Mouse (Mus musculus): ENCODE results near the gene Tle2. TPM values are rescaled to one million over a fixed set of nuclear protein-coding genes. Genes with fewer than 3 reads are reported as not detected.

Tle2 gene
- total and polyA plus RNA-seq, 3 experiments, result 0.45 to 3.6 (median 1.5) TPM

DNA sequence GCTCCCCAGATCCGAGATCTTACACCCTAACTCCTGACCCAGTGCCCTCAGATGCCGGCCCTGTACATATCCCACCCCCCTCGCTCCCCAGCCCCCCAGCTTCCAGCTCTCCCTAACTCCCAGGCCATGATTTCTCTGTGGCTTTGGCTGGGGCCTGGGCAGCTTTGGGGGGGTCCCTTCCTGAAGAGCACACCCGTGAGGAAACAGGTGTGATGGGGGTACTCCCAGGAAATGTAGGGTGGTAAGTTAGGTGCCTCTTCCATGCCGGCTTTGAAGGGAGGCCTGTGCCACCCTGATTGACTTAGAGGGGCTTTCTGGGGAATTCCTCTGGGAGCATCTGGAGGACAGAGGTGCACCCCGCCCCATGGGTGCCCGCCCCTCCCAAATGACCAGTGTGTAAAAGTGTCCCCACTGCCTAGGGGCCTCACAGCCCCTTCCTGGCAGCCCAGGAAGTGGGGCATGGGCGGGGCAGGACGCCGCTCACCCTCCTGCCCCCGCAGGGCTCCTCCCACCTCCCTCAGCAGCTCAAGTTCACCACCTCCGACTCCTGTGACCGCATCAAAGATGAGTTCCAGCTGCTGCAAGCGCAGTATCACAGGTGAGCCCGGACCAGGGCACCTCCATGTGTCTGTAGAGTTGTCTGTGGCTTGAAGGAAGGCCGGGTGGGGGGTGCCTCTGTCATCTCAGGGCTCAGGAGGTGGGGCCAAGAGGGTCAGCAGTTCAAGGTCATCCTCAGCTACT lies 13.5 kb upstream of the Tle2 start:
- peaks cover 4% of the 10 kb centered on the region; the same call in 1 of the 2 replicates for H3K9me3 ChIP-seq (replicated peaks)
- peak overlapping the region; percentile 90 for H3K4me3 ChIP-seq (ENCODE audit: low read depth, low read length)
- H3K4me1 ChIP-seq (ENCODE audit: insufficient read depth, low read depth, low read length), result peaks cover 62% of the 10 kb centered on the region
- TF ChIP-seq GATA2 (IDR thresholded peaks at IDR 0.05; ENCODE audit: borderline replicate concordance, low read depth, low read length) (no peak), TAL1 (conservative IDR thresholded peaks at IDR 0.05; ENCODE audit: low read depth, low read length) (no peak), POLR2AphosphoS5 (IDR thresholded peaks at IDR 0.05; ENCODE audit: insufficient replicate concordance, low read depth, low read length) (no peak), CTCF (IDR thresholded peaks at IDR 0.05; ENCODE audit: low read depth, low read length) (no peak), GATA1 (IDR thresholded peaks at IDR 0.05; ENCODE audit: borderline replicate concordance, low read length) (no peak)
- peaks cover 51% of the 10 kb centered on the region for H3K36me3 ChIP-seq (replicated peaks)
- no peaks in the 10 kb centered on the region for H3K27me3 ChIP-seq (ENCODE audit: insufficient read depth, low read length)
- ATAC-seq (ENCODE audit: extremely low read depth, insufficient number of reproducible peaks, low FRiP score, poor library complexity, severe bottlenecking) (peak; percentile 25; the same call in 1 of the 2 replicates), DNase-seq (ENCODE audit: low spot score) (peak; percentile 81)

DNA sequence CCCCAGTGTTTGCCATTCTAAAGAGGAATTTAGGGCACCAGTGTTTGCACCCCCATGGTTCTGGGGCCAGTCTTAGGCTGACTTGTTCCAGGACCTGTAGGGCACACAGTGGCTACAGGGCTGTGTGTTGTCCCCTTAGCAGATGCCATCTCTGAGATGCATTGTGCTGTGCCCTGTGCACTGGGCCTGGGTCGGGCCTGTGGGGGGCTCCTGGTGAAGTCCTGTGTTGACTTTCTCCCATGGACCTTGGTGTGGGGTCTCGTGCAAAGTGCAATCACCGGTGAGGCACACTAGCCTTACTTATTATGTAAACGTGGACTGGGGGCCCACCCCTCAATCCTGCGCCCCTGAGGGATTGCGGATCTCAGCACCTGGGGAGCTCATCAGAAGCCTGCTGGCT lies 11.9 kb upstream of the Tle2 start:
- peaks cover 62% of the 10 kb centered on the region for H3K4me1 ChIP-seq (ENCODE audit: insufficient read depth, low read depth, low read length)
- peak overlapping the region; percentile 37; the same call in 1 of the 2 replicates for H3K4me3 ChIP-seq (ENCODE audit: low read depth, low read length)
- H3K36me3 ChIP-seq (replicated peaks), result peaks cover 66% of the 10 kb centered on the region

GRCm38 (mm10) chr10:81563481-81563880 lies 10.9 kb upstream of the Tle2 start:
- H3K36me3 ChIP-seq (replicated peaks), result peaks cover 70% of the 10 kb centered on the region
- peaks cover 69% of the 10 kb centered on the region for H3K4me1 ChIP-seq (ENCODE audit: insufficient read depth, low read depth, low read length)
- H3K27me3 ChIP-seq (ENCODE audit: insufficient read depth, low read length), result no peaks in the 10 kb centered on the region
- H3K4me3 ChIP-seq (ENCODE audit: low read depth, low read length), result no peak overlapping the region
- no peak for ATAC-seq (ENCODE audit: extremely low read depth, insufficient number of reproducible peaks, low FRiP score, poor library complexity, severe bottlenecking)
- TF ChIP-seq TAL1 (conservative IDR thresholded peaks at IDR 0.05; ENCODE audit: low read depth, low read length) (no peak), GATA1 (IDR thresholded peaks at IDR 0.05; ENCODE audit: borderline replicate concordance, low read length) (no peak), CTCF (IDR thresholded peaks at IDR 0.05; ENCODE audit: low read depth, low read length) (no peak), GATA2 (IDR thresholded peaks at IDR 0.05; ENCODE audit: borderline replicate concordance, low read depth, low read length) (no peak)
- H3K9me3 ChIP-seq (replicated peaks), result no peaks in the 10 kb centered on the region
- no peak for DNase-seq (ENCODE audit: low spot score)

More for the DNA sequence above, 11.9 kb upstream of the Tle2 start:
- no peak for TF ChIP-seq TAL1 (conservative IDR thresholded peaks at IDR 0.05; ENCODE audit: low read depth, low read length)
- no peak for TF ChIP-seq GATA1 (IDR thresholded peaks at IDR 0.05; ENCODE audit: borderline replicate concordance, low read length)
- TF ChIP-seq GATA2 (IDR thresholded peaks at IDR 0.05; ENCODE audit: borderline replicate concordance, low read depth, low read length), result no peak
- TF ChIP-seq CTCF (IDR thresholded peaks at IDR 0.05; ENCODE audit: low read depth, low read length), result no peak
- no peak for TF ChIP-seq POLR2AphosphoS5 (IDR thresholded peaks at IDR 0.05; ENCODE audit: insufficient replicate concordance, low read depth, low read length)
- Histone ChIP-seq H3K9me3 (replicated peaks) (no peaks in the 10 kb centered on the region), H3K27me3 (ENCODE audit: insufficient read depth, low read length) (no peaks in the 10 kb centered on the region)
- no peak for ATAC-seq (ENCODE audit: extremely low read depth, insufficient number of reproducible peaks, low FRiP score, poor library complexity, severe bottlenecking)
- no peak for DNase-seq (ENCODE audit: low spot score)

DNA sequence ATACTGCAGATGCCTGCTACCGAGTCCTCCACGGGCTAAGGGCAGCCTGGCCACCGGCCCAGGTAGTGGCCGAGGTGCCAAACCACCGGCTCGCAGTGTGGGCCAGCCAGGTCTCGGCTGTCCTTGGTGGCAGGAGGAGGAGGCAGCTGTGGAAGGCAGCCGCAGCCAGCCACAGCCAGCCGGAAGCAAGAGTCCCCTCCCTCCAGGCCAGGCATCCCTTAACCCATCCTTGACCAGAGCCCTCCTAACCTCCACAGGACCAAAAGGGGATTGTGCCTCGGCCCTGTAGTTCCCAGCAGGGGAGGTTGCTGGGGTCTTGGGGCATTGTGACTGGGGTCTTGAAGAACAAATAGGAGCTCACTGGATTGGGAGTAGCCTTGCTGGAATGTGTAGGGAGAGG lies 10.1 kb upstream of the Tle2 start:
- no peak for ATAC-seq (ENCODE audit: extremely low read depth, insufficient number of reproducible peaks, low FRiP score, poor library complexity, severe bottlenecking)
- H3K4me1 ChIP-seq (ENCODE audit: insufficient read depth, low read depth, low read length), result peaks cover 69% of the 10 kb centered on the region
- peak overlapping the region; percentile 50; the same call in 1 of the 2 replicates for H3K4me3 ChIP-seq (ENCODE audit: low read depth, low read length)

GRCm38 (mm10) chr10:81564734-81565133 lies 9.6 kb upstream of the Tle2 start:
- Histone ChIP-seq H3K9me3 (replicated peaks) (no peaks in the 10 kb centered on the region), H3K4me3 (ENCODE audit: low read depth, low read length) (no peak overlapping the region), H3K36me3 (replicated peaks) (peaks cover 70% of the 10 kb centered on the region), H3K4me1 (ENCODE audit: insufficient read depth, low read depth, low read length) (peaks cover 75% of the 10 kb centered on the region), H3K27me3 (ENCODE audit: insufficient read depth, low read length) (peaks cover 3% of the 10 kb centered on the region; the same call in 1 of the 2 replicates)
- no peak for ATAC-seq (ENCODE audit: extremely low read depth, insufficient number of reproducible peaks, low FRiP score, poor library complexity, severe bottlenecking)
- peak; percentile 51 for DNase-seq (ENCODE audit: low spot score)
- no peak for TF ChIP-seq GATA1 (IDR thresholded peaks at IDR 0.05; ENCODE audit: borderline replicate concordance, low read length)
- no peak for TF ChIP-seq TAL1 (conservative IDR thresholded peaks at IDR 0.05; ENCODE audit: low read depth, low read length)
- TF ChIP-seq CTCF (IDR thresholded peaks at IDR 0.05; ENCODE audit: low read depth, low read length), result peak; percentile 47; the same call in 1 of the 2 replicates

More for the DNA sequence above, 10.1 kb upstream of the Tle2 start:
- no peak for TF ChIP-seq CTCF (IDR thresholded peaks at IDR 0.05; ENCODE audit: low read depth, low read length)
- no peak for TF ChIP-seq GATA2 (IDR thresholded peaks at IDR 0.05; ENCODE audit: borderline replicate concordance, low read depth, low read length)
- no peak for TF ChIP-seq GATA1 (IDR thresholded peaks at IDR 0.05; ENCODE audit: borderline replicate concordance, low read length)
- no peak for TF ChIP-seq TAL1 (conservative IDR thresholded peaks at IDR 0.05; ENCODE audit: low read depth, low read length)
- no peak for TF ChIP-seq POLR2AphosphoS5 (IDR thresholded peaks at IDR 0.05; ENCODE audit: insufficient replicate concordance, low read depth, low read length)
- Histone ChIP-seq H3K27me3 (ENCODE audit: insufficient read depth, low read length) (no peaks in the 10 kb centered on the region), H3K9me3 (replicated peaks) (no peaks in the 10 kb centered on the region), H3K36me3 (replicated peaks) (peaks cover 70% of the 10 kb centered on the region)
- no peak for DNase-seq (ENCODE audit: low spot score)

- Histone ChIP-seq H3K27me3 (ENCODE audit: insufficient read depth, low read length) (peaks cover 5% of the 10 kb centered on the region; the same call in 1 of the 2 replicates), H3K36me3 (replicated peaks) (peaks cover 70% of the 10 kb centered on the region), H3K4me1 (ENCODE audit: insufficient read depth, low read depth, low read length) (peaks cover 78% of the 10 kb centered on the region), H3K9me3 (replicated peaks) (no peaks in the 10 kb centered on the region), H3K4me3 (ENCODE audit: low read depth, low read length) (no peak overlapping the region)
- ATAC-seq (ENCODE audit: extremely low read depth, insufficient number of reproducible peaks, low FRiP score, poor library complexity, severe bottlenecking) (no peak), DNase-seq (ENCODE audit: low spot score) (no peak)
- TF ChIP-seq CTCF (IDR thresholded peaks at IDR 0.05; ENCODE audit: low read depth, low read length) (no peak), POLR2AphosphoS5 (IDR thresholded peaks at IDR 0.05; ENCODE audit: insufficient replicate concordance, low read depth, low read length) (no peak), TAL1 (conservative IDR thresholded peaks at IDR 0.05; ENCODE audit: low read depth, low read length) (no peak), GATA1 (IDR thresholded peaks at IDR 0.05; ENCODE audit: borderline replicate concordance, low read length) (no peak), GATA2 (IDR thresholded peaks at IDR 0.05; ENCODE audit: borderline replicate concordance, low read depth, low read length) (no peak)
Observed at GRCm38 (mm10) chr10:81565257-81566228, 8.8 kb upstream of the Tle2 start.

All from G1E (cell line).